Mouse (Mus musculus): ENCODE results near the gene Efcc1. TPM values are rescaled to one million over a fixed set of nuclear protein-coding genes. Genes with fewer than 3 reads are reported as not detected.

Gene Efcc1
- polyA plus RNA-seq, 1 experiment from 2014 or later: 1.5 TPM

- WGBS: 3% methylated on average over 52 of the region's 53 CpGs
- Histone ChIP-seq H3K27me3 (peaks cover 79% of the 10 kb centered on the region), H3K27ac (no peak overlapping the region), H3K36me3 (no peaks in the 10 kb centered on the region), H3K9me3 (replicated peaks) (no peaks in the 10 kb centered on the region), H3K9ac (no peak overlapping the region), H3K4me3 (replicated peaks) (peak overlapping the region; percentile 61), H3K4me2 (peak overlapping the region; percentile 98), H3K4me1 (peaks cover 46% of the 10 kb centered on the region)
- ATAC-seq (replicated peaks; ENCODE audit: low FRiP score): no peak
These were observed 1.7 kb downstream of the Efcc1 start for GRCm38 (mm10) chr6:87732151-87733011.

DNA sequence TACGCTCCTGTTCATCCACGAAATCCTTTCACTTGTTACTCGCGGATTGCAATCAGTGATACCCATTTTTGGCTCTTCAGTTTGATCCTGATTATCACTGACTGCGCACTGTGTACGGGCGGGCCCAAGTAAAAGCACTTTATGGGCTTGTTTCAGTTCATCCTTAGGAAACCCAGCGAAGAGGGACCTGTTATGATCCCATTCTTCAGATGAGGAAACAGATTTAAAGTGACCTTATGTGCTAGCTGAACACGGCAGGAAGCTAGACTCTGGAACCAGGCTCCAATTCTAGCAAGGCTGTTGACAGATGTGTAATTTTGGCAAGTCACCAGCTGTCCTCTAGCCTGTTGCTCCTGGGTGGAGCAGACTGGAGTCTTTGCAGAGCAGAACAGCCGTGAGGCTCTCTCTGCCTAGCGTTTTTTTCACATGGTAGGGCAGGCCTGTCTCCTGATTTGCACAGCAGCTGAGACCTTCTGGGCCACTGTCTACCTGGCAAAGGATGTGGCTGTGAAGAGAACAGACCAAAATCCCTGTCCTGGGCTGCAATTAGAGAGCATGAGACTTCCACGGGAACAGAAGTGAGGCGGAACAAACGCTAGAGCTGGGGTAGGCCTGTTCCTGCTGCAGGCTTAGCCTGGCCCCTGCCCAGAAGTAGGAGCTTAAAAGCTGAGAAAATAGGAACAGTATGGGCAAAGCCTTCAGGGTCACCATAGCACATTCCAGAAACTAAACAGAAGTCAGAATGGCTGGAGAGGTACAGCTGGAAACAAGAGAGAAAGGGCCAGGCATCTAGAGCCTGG, 2.7 kb downstream of the Efcc1 start:
- ATAC-seq (replicated peaks; ENCODE audit: low FRiP score): no peak
- H3K4me1 ChIP-seq: peaks cover 53% of the 10 kb centered on the region
- no peak overlapping the region for H3K9ac ChIP-seq
- peaks cover 72% of the 10 kb centered on the region for H3K27me3 ChIP-seq
- H3K36me3 ChIP-seq: no peaks in the 10 kb centered on the region
- peak overlapping the region; percentile 61 for H3K4me3 ChIP-seq (replicated peaks)
- peak overlapping the region; percentile 98 for H3K4me2 ChIP-seq
- 0 out of 2 replicates have a peak overlapping the region, but pooled peaks have one; percentile 16 for H3K27ac ChIP-seq
- WGBS: 30% methylated on average over 14 of the region's 14 CpGs
- no peaks in the 10 kb centered on the region for H3K9me3 ChIP-seq (replicated peaks)

DNA sequence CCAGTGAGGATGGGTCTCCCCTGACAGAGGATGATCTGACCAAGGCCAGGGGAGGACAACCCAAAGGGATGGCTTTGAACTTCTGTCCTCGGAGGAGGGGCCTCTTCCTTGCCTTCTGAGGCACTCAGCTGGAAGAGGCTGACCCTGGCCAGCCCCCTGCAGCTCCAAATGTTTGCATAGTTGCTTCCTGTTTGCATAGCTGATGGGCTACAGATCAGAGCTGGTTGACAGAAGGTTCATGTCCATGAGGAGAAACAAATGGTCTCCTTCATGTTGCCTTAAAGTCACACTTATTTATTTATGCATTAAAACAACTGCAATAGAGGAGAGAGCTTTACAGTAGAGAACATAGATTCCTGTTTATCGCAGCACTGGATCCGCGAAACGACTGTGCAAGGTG, 3.5 kb downstream of the Efcc1 start:
- H3K9ac ChIP-seq: no peak overlapping the region
- H3K27ac ChIP-seq: no peak overlapping the region
- no peaks in the 10 kb centered on the region for H3K36me3 ChIP-seq
- no peak overlapping the region for H3K4me2 ChIP-seq
- 35% methylated on average over 5 of the region's 5 CpGs for WGBS
- H3K4me1 ChIP-seq: peaks cover 54% of the 10 kb centered on the region
- peaks cover 67% of the 10 kb centered on the region for H3K27me3 ChIP-seq
- no peak overlapping the region for H3K4me3 ChIP-seq (replicated peaks)
- H3K9me3 ChIP-seq (replicated peaks): no peaks in the 10 kb centered on the region
- peak; percentile 59 for ATAC-seq (replicated peaks; ENCODE audit: low FRiP score)

- H3K4me2 ChIP-seq: no peak overlapping the region
- H3K4me3 ChIP-seq (replicated peaks): no peak overlapping the region
- H3K36me3 ChIP-seq: no peaks in the 10 kb centered on the region
- no peak for ATAC-seq (replicated peaks; ENCODE audit: low FRiP score)
- no peak overlapping the region for H3K9ac ChIP-seq
- 70% methylated on average over 4 of the region's 4 CpGs for WGBS
- H3K4me1 ChIP-seq: peaks cover 35% of the 10 kb centered on the region
- no peaks in the 10 kb centered on the region for H3K9me3 ChIP-seq (replicated peaks)
- H3K27me3 ChIP-seq: peaks cover 39% of the 10 kb centered on the region
- no peak overlapping the region for H3K27ac ChIP-seq
These were observed 6.3 kb downstream of the Efcc1 start for GRCm38 (mm10) chr6:87736923-87737322.

GRCm38 (mm10) chr6:87737921-87738626, 7.4 kb downstream of the Efcc1 start:
- Histone ChIP-seq H3K27ac (no peak overlapping the region), H3K36me3 (no peaks in the 10 kb centered on the region), H3K4me1 (peaks cover 23% of the 10 kb centered on the region), H3K4me2 (no peak overlapping the region), H3K27me3 (peaks cover 28% of the 10 kb centered on the region), H3K9me3 (replicated peaks) (no peaks in the 10 kb centered on the region), H3K9ac (no peak overlapping the region), H3K4me3 (replicated peaks) (no peak overlapping the region)
- 61% methylated on average over 4 of the region's 4 CpGs for WGBS
- ATAC-seq (replicated peaks; ENCODE audit: low FRiP score): no peak

DNA sequence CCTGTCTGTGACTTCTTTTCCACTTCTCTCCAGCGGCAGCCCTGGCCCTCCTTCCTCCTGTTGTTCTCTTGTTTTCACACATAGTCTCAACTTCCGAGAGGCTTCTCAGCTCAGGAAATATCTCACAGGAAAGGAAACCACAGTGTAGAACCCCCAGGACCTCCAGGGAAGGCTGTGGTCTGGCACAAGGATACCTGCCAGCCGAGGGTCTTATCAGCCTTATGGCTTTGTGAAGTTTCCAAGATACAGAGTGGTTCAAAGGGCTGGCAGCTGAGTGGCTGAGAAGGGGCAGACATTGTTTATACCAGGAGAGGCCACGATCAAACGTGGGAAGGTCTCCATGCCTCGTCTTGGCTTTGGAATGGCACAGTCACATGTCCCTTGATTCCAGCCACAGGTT, 9.2 kb downstream of the Efcc1 start:
- no peaks in the 10 kb centered on the region for H3K36me3 ChIP-seq
- ATAC-seq (replicated peaks; ENCODE audit: low FRiP score): no peak
- H3K27ac ChIP-seq: peak overlapping the region; percentile 59

DNA sequence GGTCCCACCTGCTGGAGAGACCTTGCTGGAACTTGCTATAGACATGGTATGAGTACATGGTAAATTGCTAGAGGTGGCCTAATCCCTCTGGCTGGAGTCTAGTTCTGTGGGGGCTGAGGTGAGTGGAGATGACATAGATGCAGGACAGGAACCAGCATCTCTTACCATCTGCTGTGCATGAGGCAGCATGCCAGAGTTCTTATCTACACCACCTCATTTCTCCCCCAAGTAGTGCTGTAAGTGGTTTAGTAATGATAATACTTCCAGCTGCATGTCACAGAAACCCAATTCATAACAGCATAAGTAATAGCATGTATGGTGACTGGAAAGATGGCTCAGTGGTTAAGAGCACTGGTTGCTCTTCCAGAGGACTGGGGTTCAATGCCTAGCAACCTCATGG, 9.8 kb downstream of the Efcc1 start:
- Histone ChIP-seq H3K9ac (no peak overlapping the region), H3K9me3 (replicated peaks) (no peaks in the 10 kb centered on the region), H3K27me3 (peaks cover 8% of the 10 kb centered on the region; the same call in 1 of the 2 replicates), H3K27ac (0 out of 2 replicates have a peak overlapping the region, but pooled peaks have one; percentile 59), H3K4me3 (replicated peaks) (no peak overlapping the region), H3K4me1 (peaks cover 11% of the 10 kb centered on the region), H3K4me2 (no peak overlapping the region), H3K36me3 (no peaks in the 10 kb centered on the region)
- no peak for ATAC-seq (replicated peaks; ENCODE audit: low FRiP score)

More for the DNA sequence above, 9.2 kb downstream of the Efcc1 start:
- 51% methylated on average over 6 of the region's 6 CpGs for WGBS
- H3K27me3 ChIP-seq: peaks cover 13% of the 10 kb centered on the region
- no peak overlapping the region for H3K4me3 ChIP-seq (replicated peaks)
- H3K4me1 ChIP-seq: peaks cover 8% of the 10 kb centered on the region; the same call in 1 of the 2 replicates
- no peak overlapping the region for H3K9ac ChIP-seq
- no peaks in the 10 kb centered on the region for H3K9me3 ChIP-seq (replicated peaks)
- H3K4me2 ChIP-seq: no peak overlapping the region

DNA sequence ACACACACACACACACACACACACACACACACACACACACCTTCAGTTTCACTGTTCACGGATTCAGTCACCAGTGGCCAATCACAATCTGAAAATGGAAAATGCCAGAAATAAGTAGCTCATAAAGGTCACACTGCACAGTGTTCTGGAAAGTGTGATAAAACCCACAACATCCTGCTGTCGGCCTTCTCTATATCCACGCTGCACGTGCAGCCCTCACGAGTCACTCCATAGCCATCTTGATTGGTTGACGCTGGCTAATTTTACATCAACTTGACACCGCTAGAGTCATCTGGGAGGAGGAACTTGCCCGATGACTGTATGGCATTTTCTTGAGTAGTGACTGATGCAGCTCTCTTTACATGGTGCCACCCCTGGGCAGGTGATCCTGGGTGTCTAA, 11.3 kb downstream of the Efcc1 start:
- H3K4me3 ChIP-seq (replicated peaks): no peak overlapping the region
- no peaks in the 10 kb centered on the region for H3K9me3 ChIP-seq (replicated peaks)
- 89% methylated on average over 8 of the region's 8 CpGs for WGBS
- H3K27me3 ChIP-seq: no peaks in the 10 kb centered on the region; the same call in 1 of the 2 replicates
- H3K9ac ChIP-seq: no peak overlapping the region
- H3K27ac ChIP-seq: no peak overlapping the region
- H3K4me2 ChIP-seq: no peak overlapping the region
- peaks cover 22% of the 10 kb centered on the region for H3K4me1 ChIP-seq
- H3K36me3 ChIP-seq: no peaks in the 10 kb centered on the region
- no peak for ATAC-seq (replicated peaks; ENCODE audit: low FRiP score)

- Histone ChIP-seq H3K9me3 (replicated peaks) (no peaks in the 10 kb centered on the region), H3K4me1 (peaks cover 26% of the 10 kb centered on the region), H3K36me3 (no peaks in the 10 kb centered on the region), H3K4me3 (replicated peaks) (no peak overlapping the region), H3K4me2 (no peak overlapping the region), H3K27me3 (no peaks in the 10 kb centered on the region), H3K9ac (no peak overlapping the region), H3K27ac (no peak overlapping the region)
- ATAC-seq (replicated peaks; ENCODE audit: low FRiP score): no peak
- 82% methylated on average over 5 of the region's 5 CpGs for WGBS
These were observed 12.1 kb downstream of the Efcc1 start for GRCm38 (mm10) chr6:87742804-87743203.

- H3K4me2 ChIP-seq: no peak overlapping the region
- H3K4me3 ChIP-seq (replicated peaks): no peak overlapping the region
- peaks cover 21% of the 10 kb centered on the region for H3K4me1 ChIP-seq
- no peaks in the 10 kb centered on the region for H3K36me3 ChIP-seq
- 82% methylated on average over 5 of the region's 5 CpGs for WGBS
- H3K9ac ChIP-seq: no peak overlapping the region
- H3K27me3 ChIP-seq: no peaks in the 10 kb centered on the region
- no peaks in the 10 kb centered on the region for H3K9me3 ChIP-seq (replicated peaks)
- no peak overlapping the region for H3K27ac ChIP-seq
- no peak for ATAC-seq (replicated peaks; ENCODE audit: low FRiP score)
These were observed 12.6 kb downstream of the Efcc1 start for GRCm38 (mm10) chr6:87743281-87743680.

GRCm38 (mm10) chr6:87744632-87745031, 14.0 kb downstream of the Efcc1 start:
- ATAC-seq (replicated peaks; ENCODE audit: low FRiP score): no peak
- H3K4me2 ChIP-seq: no peak overlapping the region
- no peak overlapping the region for H3K4me3 ChIP-seq (replicated peaks)
- 84% methylated on average over 3 of the region's 3 CpGs for WGBS
- no peak overlapping the region for H3K9ac ChIP-seq
- H3K4me1 ChIP-seq: peaks cover 19% of the 10 kb centered on the region
- H3K9me3 ChIP-seq (replicated peaks): no peaks in the 10 kb centered on the region
- H3K27me3 ChIP-seq: no peaks in the 10 kb centered on the region
- no peak overlapping the region for H3K27ac ChIP-seq
- H3K36me3 ChIP-seq: no peaks in the 10 kb centered on the region

- Histone ChIP-seq H3K36me3 (no peaks in the 10 kb centered on the region), H3K9ac (no peak overlapping the region), H3K4me1 (peaks cover 19% of the 10 kb centered on the region), H3K27ac (no peak overlapping the region), H3K4me2 (no peak overlapping the region), H3K4me3 (replicated peaks) (no peak overlapping the region), H3K27me3 (no peaks in the 10 kb centered on the region), H3K9me3 (replicated peaks) (no peaks in the 10 kb centered on the region)
- ATAC-seq (replicated peaks; ENCODE audit: low FRiP score): no peak
- WGBS: 20% methylated on average over 1 of the region's 1 CpGs
These were observed 14.6 kb downstream of the Efcc1 start for GRCm38 (mm10) chr6:87745301-87745700.
